Mouse (Mus musculus): Measurements from ENCODE around the gene Olfr974. TPM values are rescaled to one million over a fixed set of nuclear protein-coding genes. Genes with fewer than 3 reads are reported as not detected.
"Not testable (repeated sequence)": the region's sequence is repeated elsewhere in the genome, so short reads cannot be mapped to it uniquely, and the experiment has no call there.

The Olfr974 gene
- polyA plus RNA-seq (2015; fragmentation: Nextera tagmentation; extraction: Ambion mirVana) = not detected in 2 replicates

DNA sequence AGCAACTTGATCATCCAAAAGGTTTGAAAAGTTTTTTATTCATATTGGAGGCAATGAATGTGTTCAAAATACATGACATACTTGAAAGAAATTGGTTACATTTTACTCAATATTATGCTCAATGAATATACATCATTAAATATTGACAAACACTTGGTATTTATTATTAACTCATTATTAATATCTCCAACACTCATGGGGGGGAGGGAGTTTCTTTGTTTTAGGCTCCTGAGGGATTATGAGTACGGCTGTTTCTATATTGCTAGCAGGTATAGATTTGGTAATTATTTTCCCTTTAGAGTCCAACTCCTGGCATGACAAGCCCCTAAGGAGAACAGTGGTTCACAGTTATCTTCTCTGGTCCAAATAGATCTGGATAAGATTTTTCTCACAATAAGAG is at the start of gene Olfr974:
Olfr974 (plus strand) TSS at position 301 of the 400 bp plus-strand sequence.
- Histone ChIP-seq H3K9me3 (no peaks in the 10 kb centered on the region), H3K27me3 (replicated peaks) (no peaks in the 10 kb centered on the region), H3K4me2 (no peak within 1 kb of the TSS), H3K4me3 (no peak within 1 kb of the TSS), H3K36me3 (replicated peaks) (no peaks in the 10 kb centered on the region), H3K4me1 (no peaks in the 10 kb centered on the region), H3K9ac (no peak within 1 kb of the TSS), H3K27ac (no peak within 1 kb of the TSS)
- no peak for ATAC-seq (replicated peaks)
- 84% methylated on average over 1 of the region's 1 CpGs for WGBS

DNA sequence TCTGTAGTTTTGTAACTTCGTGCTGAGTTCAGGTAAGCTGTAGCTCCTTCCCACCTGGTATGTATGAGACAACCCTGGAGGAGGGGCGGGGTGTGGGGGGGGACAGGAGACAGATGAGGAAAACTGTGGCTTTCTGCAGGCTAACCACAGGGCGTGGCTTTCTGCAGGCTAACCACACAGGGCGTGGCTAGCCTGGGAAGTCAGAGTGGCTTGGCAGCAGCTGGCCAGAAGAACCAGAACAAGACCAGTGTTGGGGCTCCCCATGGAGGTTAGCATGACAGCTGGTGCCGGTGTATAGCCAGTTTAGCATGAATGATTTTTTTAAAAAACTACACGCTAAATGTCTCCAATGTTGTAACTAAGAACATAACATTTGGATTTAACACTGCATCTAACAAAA is 32.2 kb upstream of the Olfr974 start:
- no peaks in the 10 kb centered on the region for H3K36me3 ChIP-seq (replicated peaks)
- WGBS = 82% methylated on average over 6 of the region's 6 CpGs

DNA sequence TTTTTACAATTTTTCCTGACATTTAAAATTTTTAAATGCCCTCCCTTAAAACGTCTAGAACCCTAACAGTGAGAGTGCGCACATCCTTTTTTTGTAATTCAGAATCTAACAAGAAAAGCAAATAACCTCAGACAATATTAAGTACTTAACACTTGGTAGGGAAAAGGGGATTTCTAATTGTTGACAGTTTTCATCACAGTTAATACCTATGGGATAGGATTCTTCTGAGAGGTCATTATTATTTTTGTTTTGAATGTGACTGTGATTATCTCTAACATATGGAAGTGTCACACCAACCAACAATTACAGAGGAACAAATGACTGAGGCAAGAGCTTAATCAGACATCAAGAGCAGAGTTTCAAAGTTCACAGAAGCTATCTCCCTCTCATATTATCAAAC is 30.3 kb upstream of the Olfr974 start, which contains the start of gene Olfr229:
Olfr229 (plus strand) TSS at position 301 of the 400 bp plus-strand sequence.
- Histone ChIP-seq H3K4me1 (no peaks in the 10 kb centered on the region), H3K9me3 (no peaks in the 10 kb centered on the region), H3K4me2 (no peak within 1 kb of the TSS), H3K36me3 (replicated peaks) (no peaks in the 10 kb centered on the region), H3K4me3 (no peak within 1 kb of the TSS), H3K9ac (no peak within 1 kb of the TSS), H3K27me3 (replicated peaks) (no peaks in the 10 kb centered on the region), H3K27ac (no peak within 1 kb of the TSS)
- no peak for ATAC-seq (replicated peaks)
- WGBS = 76% methylated on average over 2 of the region's 2 CpGs

More for the DNA sequence above, 32.2 kb upstream of the Olfr974 start:
- H3K4me1 ChIP-seq = no peaks in the 10 kb centered on the region
- H3K27ac ChIP-seq = no peak overlapping the region
- no peak overlapping the region for H3K4me3 ChIP-seq
- H3K27me3 ChIP-seq (replicated peaks) = no peaks in the 10 kb centered on the region
- no peaks in the 10 kb centered on the region for H3K9me3 ChIP-seq
- no peak overlapping the region for H3K9ac ChIP-seq
- no peak overlapping the region for H3K4me2 ChIP-seq
- no peak for ATAC-seq (replicated peaks)

DNA sequence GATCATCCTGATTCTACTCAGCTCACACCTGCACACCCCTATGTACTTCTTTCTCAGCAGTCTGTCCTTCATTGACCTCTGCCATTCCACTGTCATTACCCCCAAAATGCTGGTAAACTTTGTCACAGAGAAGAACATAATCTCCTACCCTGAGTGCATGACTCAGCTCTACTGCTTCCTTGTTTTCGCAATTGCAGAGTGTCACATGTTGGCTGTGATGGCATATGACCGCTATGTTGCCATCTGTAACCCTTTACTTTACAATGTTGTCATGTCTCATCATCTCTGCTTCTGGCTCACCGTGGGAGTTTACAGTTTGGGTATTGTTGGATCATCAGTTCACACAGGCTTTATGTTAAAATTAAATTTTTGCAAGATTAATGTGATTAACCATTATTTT is 27.4 kb upstream of the Olfr974 start:
- ATAC-seq (replicated peaks) = no peak
- H3K27ac ChIP-seq = no peak overlapping the region
- no peak overlapping the region for H3K9ac ChIP-seq
- H3K4me2 ChIP-seq = no peak overlapping the region
- H3K4me3 ChIP-seq = no peak overlapping the region
- no peaks in the 10 kb centered on the region for H3K4me1 ChIP-seq
- no peaks in the 10 kb centered on the region for H3K36me3 ChIP-seq (replicated peaks)
- no peaks in the 10 kb centered on the region for H3K9me3 ChIP-seq
- 89% methylated on average over 3 of the region's 3 CpGs for WGBS
- no peaks in the 10 kb centered on the region for H3K27me3 ChIP-seq (replicated peaks)

DNA sequence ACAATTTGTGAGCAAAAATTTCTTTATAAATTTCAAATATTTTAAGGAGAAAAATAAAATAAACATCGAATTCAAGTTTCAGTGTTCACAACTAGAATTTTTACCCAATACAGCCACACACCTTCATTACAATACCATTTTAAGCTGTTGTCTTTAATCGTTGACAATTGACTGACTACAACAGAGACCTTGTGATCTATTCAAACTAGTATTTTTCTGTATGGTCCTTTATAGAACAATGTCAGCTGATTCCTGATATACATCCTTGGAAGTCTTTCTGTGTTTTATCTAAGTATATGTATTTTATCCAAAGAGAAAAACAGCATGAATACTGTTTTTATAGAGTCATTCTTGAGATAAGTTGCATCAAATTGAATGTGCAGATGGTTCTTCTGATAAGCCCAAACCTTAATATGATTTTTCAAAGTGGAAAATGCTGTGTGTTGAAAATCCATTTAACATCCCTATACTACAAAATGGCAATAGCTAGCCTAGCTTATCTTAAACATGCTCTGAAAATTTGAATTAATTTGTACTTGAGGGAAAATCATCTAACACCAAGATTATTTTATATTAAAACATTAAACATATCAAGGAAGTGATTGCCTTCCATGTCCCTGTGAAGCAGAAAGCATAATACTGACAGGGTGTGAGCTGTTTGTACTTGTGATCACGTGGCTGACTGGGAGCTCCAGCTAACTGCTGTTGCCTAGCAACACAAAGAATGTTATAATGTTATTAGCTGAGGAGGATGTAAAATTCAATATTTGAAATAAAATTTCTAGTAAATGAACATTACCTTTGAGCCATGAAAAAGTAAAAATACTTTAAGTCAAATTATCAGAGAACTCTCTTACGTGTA is 9.1 kb upstream of the Olfr974 start:
- H3K4me3 ChIP-seq; H3K9ac ChIP-seq; H3K4me2 ChIP-seq; H3K27ac ChIP-seq; H3K4me1 ChIP-seq; H3K36me3 ChIP-seq (replicated peaks); H3K9me3 ChIP-seq; H3K27me3 ChIP-seq (replicated peaks): not testable (repeated sequence)
- peak; percentile 99 for ATAC-seq (replicated peaks)
- WGBS = no CpG with 5 or more reads among the region's 4 CpGs

DNA sequence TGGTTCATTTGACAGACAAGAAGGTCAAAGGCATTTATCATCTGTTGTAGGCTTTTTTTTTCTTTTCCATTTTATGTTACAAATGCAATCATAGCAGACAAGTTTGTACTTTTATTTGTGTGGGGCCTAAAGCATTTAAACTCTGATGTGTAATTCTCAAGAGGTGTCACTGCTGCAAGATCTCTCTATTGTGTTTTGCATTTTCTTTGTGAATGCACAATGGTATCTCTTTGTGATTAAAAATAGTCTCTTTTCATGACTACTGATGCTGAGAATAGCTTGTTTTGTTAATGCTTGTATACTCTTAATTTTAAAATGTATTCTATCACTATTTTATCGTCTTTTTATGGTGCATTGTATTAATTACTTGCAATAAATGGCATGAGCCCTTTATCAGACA is 8.5 kb upstream of the Olfr974 start:
- 49% methylated on average over 1 of the region's 1 CpGs for whole genome bisulfite sequencing
- not testable (repeated sequence) for H3K4me2 ChIP-seq

DNA sequence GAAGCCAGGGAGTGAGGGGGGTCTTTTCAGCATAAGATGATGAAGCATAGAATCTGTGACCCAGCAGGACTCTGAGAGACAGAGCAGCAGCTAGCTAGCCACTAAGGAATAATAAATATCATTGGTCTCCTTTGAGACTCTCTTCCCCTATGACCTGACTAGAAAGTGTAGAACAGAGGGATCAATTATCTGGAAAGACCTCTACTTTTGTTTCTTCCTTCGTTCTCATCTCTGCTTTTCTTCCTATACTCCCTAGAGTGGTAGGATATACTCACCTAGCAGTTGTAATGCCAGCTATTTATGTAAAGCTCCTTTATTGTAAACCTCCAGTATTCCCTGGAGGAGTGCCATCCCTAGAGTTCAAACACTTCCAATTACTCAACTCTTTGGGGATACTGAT is 14.6 kb downstream of the Olfr974 start, which contains the start of gene Olfr975:
Olfr975 (minus strand) TSS at position 101 of the 400 bp plus-strand sequence.
- no peak for ATAC-seq (replicated peaks)
- Histone ChIP-seq H3K9ac (no peak within 1 kb of the TSS), H3K9me3 (no peaks in the 10 kb centered on the region), H3K27ac (no peak within 1 kb of the TSS), H3K4me2 (no peak within 1 kb of the TSS), H3K4me1 (no peaks in the 10 kb centered on the region), H3K4me3 (no peak within 1 kb of the TSS), H3K27me3 (replicated peaks) (no peaks in the 10 kb centered on the region), H3K36me3 (replicated peaks) (no peaks in the 10 kb centered on the region)
- 62% methylated on average over 1 of the region's 1 CpGs for WGBS

More for the DNA sequence above, 8.5 kb upstream of the Olfr974 start:
- not testable (repeated sequence) for H3K4me1 ChIP-seq; H3K27ac ChIP-seq; H3K9me3 ChIP-seq; H3K4me3 ChIP-seq; H3K9ac ChIP-seq; H3K27me3 ChIP-seq (replicated peaks); H3K36me3 ChIP-seq (replicated peaks)
- peak; percentile 60 for ATAC-seq (replicated peaks)

DNA sequence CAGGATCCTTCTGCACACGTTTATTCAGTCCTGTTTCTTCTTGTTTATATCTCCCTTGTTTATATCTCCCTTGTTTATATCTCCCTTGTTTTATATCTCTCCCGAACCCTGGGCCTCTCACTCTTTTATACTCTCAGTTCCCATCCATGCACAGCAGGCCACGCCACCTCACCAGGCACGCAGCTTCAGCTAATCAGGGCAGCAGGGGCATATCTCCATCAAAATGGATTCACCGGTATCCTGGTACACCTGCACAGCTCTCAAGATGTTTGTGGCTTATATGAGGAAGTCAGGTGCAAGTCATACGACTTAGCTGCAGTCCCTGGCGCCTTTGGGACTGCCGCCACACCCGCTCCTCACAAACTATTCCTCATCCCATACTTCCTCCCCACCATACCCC is 23.7 kb downstream of the Olfr974 start, which contains the start of gene Olfr976:
Olfr976 (minus strand) TSS at position 101 of the 400 bp plus-strand sequence.
- not testable (repeated sequence) for H3K4me2 ChIP-seq; H3K9ac ChIP-seq; H3K27ac ChIP-seq; H3K27me3 ChIP-seq (replicated peaks); H3K36me3 ChIP-seq (replicated peaks); H3K4me1 ChIP-seq; H3K4me3 ChIP-seq; ATAC-seq (replicated peaks); H3K9me3 ChIP-seq
- 89% methylated on average over 7 of the region's 9 CpGs for WGBS

DNA sequence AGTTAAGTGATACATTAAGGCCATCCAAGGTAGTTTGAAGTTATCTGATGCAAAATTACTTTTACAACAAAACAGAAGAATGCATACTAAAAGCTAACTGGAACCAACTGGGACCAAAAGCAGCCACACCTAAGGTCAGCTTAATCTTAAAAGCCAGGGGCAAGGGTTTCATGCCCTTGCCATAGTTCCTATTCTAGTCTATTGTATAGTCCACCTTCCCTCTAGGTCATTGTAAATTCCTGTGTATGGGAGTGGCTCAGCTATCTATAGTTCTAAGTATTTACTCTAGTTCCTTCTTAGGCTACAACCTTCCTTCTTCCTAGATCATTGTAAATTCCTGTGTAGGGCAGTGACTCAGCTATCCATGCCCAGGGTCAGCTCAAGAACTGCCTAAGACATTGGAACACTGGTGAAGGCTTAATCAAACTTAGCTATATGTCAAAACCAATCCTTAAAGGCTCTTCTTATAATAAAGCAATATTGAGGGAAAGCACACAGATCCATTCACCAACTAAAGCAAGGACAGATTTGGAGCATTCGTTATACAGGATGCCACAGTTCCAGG is 39.4 kb downstream of the Olfr974 start:
- 84% methylated on average over 1 of the region's 1 CpGs for WGBS
- ATAC-seq (replicated peaks) = not testable (repeated sequence)

DNA sequence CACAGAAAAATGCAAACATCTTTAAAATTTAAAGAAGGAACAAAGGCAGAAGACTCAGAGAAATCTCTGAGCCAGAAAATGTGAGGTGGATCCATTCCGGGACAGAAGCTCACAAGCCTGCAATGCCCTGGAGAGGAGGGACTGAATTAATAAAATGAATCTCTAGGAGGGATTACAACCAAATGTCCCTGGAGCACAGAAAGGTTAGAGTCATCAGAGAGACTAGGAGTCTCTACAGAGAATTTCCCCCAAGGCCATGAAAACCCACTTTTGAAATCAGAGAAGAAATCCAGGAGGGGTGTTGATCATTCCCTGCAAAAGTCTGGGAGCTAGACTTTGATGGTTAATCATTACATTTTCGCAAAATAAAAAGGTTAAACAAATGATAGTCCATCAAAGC is 54.5 kb downstream of the Olfr974 start, which contains the start of gene Olfr978:
Olfr978 (plus strand) TSS at position 301 of the 400 bp plus-strand sequence.
- no peak within 1 kb of the TSS for H3K4me2 ChIP-seq
- no peaks in the 10 kb centered on the region for H3K27me3 ChIP-seq (replicated peaks)
- no peak within 1 kb of the TSS for H3K27ac ChIP-seq
- H3K9ac ChIP-seq = no peak within 1 kb of the TSS
- H3K9me3 ChIP-seq = no peaks in the 10 kb centered on the region
- no peak within 1 kb of the TSS for H3K4me3 ChIP-seq
- H3K36me3 ChIP-seq (replicated peaks) = no peaks in the 10 kb centered on the region
- 77% methylated on average over 2 of the region's 2 CpGs for WGBS
- no peaks in the 10 kb centered on the region for H3K4me1 ChIP-seq
- ATAC-seq (replicated peaks) = no peak

More for the DNA sequence above, 39.4 kb downstream of the Olfr974 start:
- not testable (repeated sequence) for H3K36me3 ChIP-seq (replicated peaks); H3K9me3 ChIP-seq; H3K4me1 ChIP-seq; H3K4me2 ChIP-seq; H3K27me3 ChIP-seq (replicated peaks); H3K4me3 ChIP-seq; H3K27ac ChIP-seq; H3K9ac ChIP-seq

Data from midbrain, embryonic 15.5 days (tissue).